Comparison of ENCODE assay signal across 32 mouse cellular contexts in the genomic region with DNA sequence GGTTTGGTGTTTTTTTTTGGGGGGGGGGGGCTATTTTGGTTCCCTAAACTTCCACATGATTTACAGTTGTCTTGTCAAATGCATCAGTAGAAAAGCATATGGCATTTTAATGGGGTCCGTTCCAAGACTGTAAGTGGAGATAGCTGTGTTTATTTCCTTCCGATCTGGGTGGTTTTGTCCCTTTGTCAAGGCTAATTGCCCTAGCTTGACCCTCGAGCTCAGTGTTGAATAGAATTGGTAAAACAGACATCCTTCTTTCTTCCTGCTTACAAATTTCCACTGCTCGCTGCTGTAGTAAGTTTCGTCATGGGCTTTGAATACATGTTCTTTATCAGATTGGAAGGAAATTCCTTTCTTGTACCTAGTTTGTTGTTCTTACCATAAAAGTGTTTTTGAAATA. TPM values are rescaled to one million over a fixed set of nuclear protein-coding genes. Genes with fewer than 3 reads are reported as not detected.
A peak's percentile ranks its signal among the peaks of the same experiment; 100 is the strongest.
DNase-seq lines count a peak whose midpoint lies in the region; ATAC-seq lines count a peak whose summit lies in the region.
"Had no signal": no experiment of that assay in that cellular context is flagged by ENCODE, and none has a peak within 500 bp of the region (broad histone marks: within the 10 kb centered on the region; RNA-seq: fewer than 3 reads in every experiment).

No protein-coding gene starts in this region.

- no peak overlapping the region for H3K4me2 ChIP-seq in forebrain, embryonic 13.5 days
- H3K4me2 ChIP-seq: embryonic facial prominence, embryonic 13.5 days; hindbrain, embryonic 12.5 days; intestine, embryonic 15.5 days; limb, embryonic 13.5 days; liver, embryonic 11.5 days; midbrain, embryonic 15.5 days; neural tube, embryonic 15.5 days had no signal

- H3K27me3 ChIP-seq in forebrain, embryonic 13.5 days, result no peaks in the 10 kb centered on the region
- H3K27me3 ChIP-seq: CH12.LX; hindbrain, embryonic 12.5 days; intestine, embryonic 15.5 days; limb, embryonic 13.5 days; midbrain, embryonic 15.5 days; neural tube, embryonic 15.5 days had no signal

- peak overlapping the region; percentile 53 for H3K27ac ChIP-seq in brown adipose tissue, adult 24 weeks (replicated peaks; ENCODE audit: low read depth, low read length)
- H3K27ac ChIP-seq in forebrain, embryonic 13.5 days, result no peak overlapping the region
- H3K27ac ChIP-seq: embryonic facial prominence, embryonic 13.5 days; forebrain, embryonic 10.5 days; hindbrain, embryonic 12.5 days; hindbrain, postnatal 0 days; intestine, embryonic 15.5 days; limb, embryonic 13.5 days; macrophage; midbrain, embryonic 15.5 days; neural tube, embryonic 15.5 days had no signal

- ATAC-seq in forebrain, embryonic 13.5 days, result no peak
- ATAC-seq: activated CD4-positive, CD25-positive, alpha-beta regulatory T cell, adult 4 months; forebrain, postnatal 0 days; hindbrain, postnatal 0 days; intestine, embryonic 15.5 days; midbrain, embryonic 15.5 days had no signal

- no peaks in the 10 kb centered on the region for H3K36me3 ChIP-seq in forebrain, embryonic 13.5 days (ENCODE audit: poor library complexity, severe bottlenecking)
- H3K36me3 ChIP-seq: embryonic facial prominence, embryonic 13.5 days; forebrain, embryonic 10.5 days; hindbrain, embryonic 12.5 days; intestine, embryonic 15.5 days; limb, embryonic 13.5 days; midbrain, embryonic 15.5 days; neural tube, embryonic 15.5 days had no signal

- H3K9ac ChIP-seq in forebrain, embryonic 13.5 days, result no peak overlapping the region
- H3K9ac ChIP-seq: embryonic facial prominence, embryonic 13.5 days; forebrain, postnatal 0 days; hindbrain, embryonic 12.5 days; intestine, embryonic 15.5 days; limb, embryonic 13.5 days; midbrain, embryonic 15.5 days; neural tube, embryonic 15.5 days had no signal

- no peaks in the 10 kb centered on the region for H3K4me1 ChIP-seq in brown adipose tissue, adult 24 weeks (ENCODE audit: control insufficient read depth, insufficient read depth, insufficient read length, low read length)
- H3K4me1 ChIP-seq in forebrain, embryonic 13.5 days, result no peaks in the 10 kb centered on the region
- H3K4me1 ChIP-seq: embryonic facial prominence, embryonic 13.5 days; forebrain, embryonic 10.5 days; hindbrain, embryonic 12.5 days; intestine, embryonic 15.5 days; limb, embryonic 13.5 days; midbrain, embryonic 15.5 days; neural tube, embryonic 15.5 days had no signal

- no peaks in the 10 kb centered on the region for H3K9me3 ChIP-seq in forebrain, embryonic 13.5 days (replicated peaks)
- H3K9me3 ChIP-seq: embryonic facial prominence, embryonic 13.5 days; forebrain, embryonic 10.5 days; hindbrain, embryonic 12.5 days; intestine, embryonic 15.5 days; limb, embryonic 13.5 days; midbrain, embryonic 15.5 days; neural tube, embryonic 15.5 days had no signal

- peak; percentile 4 for DNase-seq in embryo, embryonic 10 days (ENCODE audit: low spot score)
- no peak for DNase-seq in embryo, embryonic 9.5 days (ENCODE audit: extremely low spot score)
- peak; percentile 31 to 46 for DNase-seq in heart, adult 9 months (ENCODE audit: low spot score in 2 of 2)
- DNase-seq in heart, postnatal 25 days (ENCODE audit: low spot score), result no peak
- DNase-seq in kidney, postnatal 14 days, result peak; percentile 20
- DNase-seq in kidney, adult 18-20 months, result no peak
- DNase-seq: adrenal gland, adult 2 months; adrenal gland, postnatal 36 days; cerebellum, adult 2 months; cerebellum, postnatal 14 days; forebrain, postnatal 0 days; gastrocnemius, postnatal 10 days; kidney, adult 8-10 months; kidney, postnatal 4 days; right cerebral cortex, postnatal 25 days; spleen, adult 18-20 months; thymus, postnatal 14 days had no signal

- no peak overlapping the region for H3K4me3 ChIP-seq in brown adipose tissue, adult 24 weeks (ENCODE audit: insufficient read depth, low read depth, low read length)
- no peak overlapping the region for H3K4me3 ChIP-seq in forebrain, embryonic 13.5 days
- H3K4me3 ChIP-seq: embryonic facial prominence, embryonic 13.5 days; forebrain, embryonic 10.5 days; hindbrain, embryonic 12.5 days; intestine, embryonic 15.5 days; limb, embryonic 13.5 days; midbrain, embryonic 15.5 days; neural tube, embryonic 15.5 days had no signal

- 44% methylated on average over 5 of the region's 5 CpGs for WGBS in forebrain, embryonic 13.5 days

- intact Hi-C loops in heart, postnatal 25 days (cut with DNase I), result loop anchor here (5.0 kb wide), 1 partner anchor 37 kb away; the partner anchor contains the start of gene Cstf2

RNA-seq across cellular contexts. Expression of gene Cstf2, which starts 38.3 kb away (rescaled TPM):
- 10 to 100 TPM; 10.2 to 13.4 TPM for total RNA-seq in heart, postnatal 25 days (2021)
- 10.3 and 17.1 TPM in 2 replicates for polyA plus RNA-seq in brown adipose tissue, adult 24 weeks (2012; ENCODE audit: insufficient read depth, insufficient read length, missing spikeins)
- 59.8 and 68.3 TPM in 2 replicates for polyA plus RNA-seq in forebrain, embryonic 13.5 days (2015; fragmentation: Nextera tagmentation; extraction: Ambion mirVana)

RNA-seq across cellular contexts. Expression of gene Sytl4, which starts 39.1 kb away (rescaled TPM):
- total RNA-seq in heart, postnatal 25 days (2021), result 1 to 10 TPM; 1.1 to 1.6 TPM
- 3.6 and 3.9 TPM in 2 replicates for polyA plus RNA-seq in brown adipose tissue, adult 24 weeks (2012; ENCODE audit: insufficient read depth, insufficient read length, missing spikeins)
- polyA plus RNA-seq in forebrain, embryonic 13.5 days (2015; fragmentation: Nextera tagmentation; extraction: Ambion mirVana), result 0.76 and 0.79 TPM in 2 replicates
- polyA plus RNA-seq: C2C12 had no signal

Comparison
In these comparisons a context has a peak if more than half of its experiments do, and no peak if none do; other contexts are left out.
1. DNase-seq: peak in embryo, embryonic 10 days (single experiment), heart, adult 9 months (2 of 2) and kidney, postnatal 14 days (single experiment); none in embryo, embryonic 9.5 days (single experiment), heart, postnatal 25 days (single experiment) and kidney, adult 18-20 months (single experiment).